Mouse (Mus musculus) megakaryocyte, embryonic 14.5 days (primary cell): ENCODE measurements around the gene Sh3glb2.

Experiments
- FLI1 ChIP-seq: IDR thresholded peaks from 2 replicates; pipeline ENCODE4 v1.6.1; 2012; ENCODE audit warnings: low read length, inconsistent platforms, mixed read lengths
- GATA1 ChIP-seq: IDR thresholded peaks from 3 replicates; pipeline ENCODE4 v1.6.1; 2012; ENCODE audit warnings: mixed read lengths, low read length, inconsistent platforms, borderline replicate concordance

- TF ChIP-seq GATA1 (no peak), FLI1 (no peak)
These were observed 49.8 kb downstream of the Sh3glb2 start for GRCm38 (mm10) chr2:30309351-30309750.
